Mouse (Mus musculus): Measurements from ENCODE around the gene Dbndd2.

- no peak for TF ChIP-seq POLR2A (IDR thresholded peaks at IDR 0.05; ENCODE audit: low read depth, low read length)
- peak; percentile 91 for TF ChIP-seq CTCF (IDR thresholded peaks at IDR 0.05; ENCODE audit: borderline replicate concordance, insufficient read depth, low read length)
Measured at GRCm38 (mm10) chr2:164520782-164521181, 34.9 kb downstream of the Dbndd2 start.

Data from embryonic fibroblast, embryonic 13.5 days (primary cell).